Mouse (Mus musculus) adrenal gland, adult (tissue): ENCODE results near the gene Tspan18.

Source experiments
- DNase-seq, 2 experiments: peaks; one replicate each; pipeline ENCODE4 v3.0.0; 2022 to 2023; ENCODE audit warnings: low spot score in 1 of 2; ENCODE audit not compliant: inconsistent age in 2 of 2

Gene Tspan18

DNA sequence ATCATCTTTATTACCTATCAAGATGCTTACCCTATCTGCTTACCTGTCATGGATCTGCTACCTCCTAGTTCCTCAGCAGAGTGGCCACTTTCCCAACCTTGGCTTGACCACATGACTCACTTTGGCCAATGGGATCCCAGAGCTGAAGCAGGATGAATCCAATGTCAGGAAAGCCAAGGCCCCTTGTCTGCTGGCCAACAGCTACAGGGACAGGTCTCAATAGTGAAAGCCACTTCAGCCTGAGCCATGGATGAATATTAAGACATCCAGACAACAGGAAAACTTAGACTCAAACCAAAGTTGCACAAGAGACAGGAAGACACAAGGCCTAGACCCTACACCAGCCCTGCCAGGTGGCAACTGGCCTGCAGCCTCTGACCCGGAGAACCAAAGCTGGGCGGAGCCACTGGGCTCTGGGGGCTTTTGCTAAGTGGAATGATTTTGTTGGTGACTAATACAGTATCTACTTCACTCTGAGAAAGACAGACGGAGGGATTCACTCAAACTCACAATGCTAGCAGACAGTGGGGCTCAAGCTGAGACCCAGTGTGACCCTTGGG lies 65.5 kb downstream of the Tspan18 start:
- peak in 1 of 2 experiments; percentile 66 for DNase-seq

DNA sequence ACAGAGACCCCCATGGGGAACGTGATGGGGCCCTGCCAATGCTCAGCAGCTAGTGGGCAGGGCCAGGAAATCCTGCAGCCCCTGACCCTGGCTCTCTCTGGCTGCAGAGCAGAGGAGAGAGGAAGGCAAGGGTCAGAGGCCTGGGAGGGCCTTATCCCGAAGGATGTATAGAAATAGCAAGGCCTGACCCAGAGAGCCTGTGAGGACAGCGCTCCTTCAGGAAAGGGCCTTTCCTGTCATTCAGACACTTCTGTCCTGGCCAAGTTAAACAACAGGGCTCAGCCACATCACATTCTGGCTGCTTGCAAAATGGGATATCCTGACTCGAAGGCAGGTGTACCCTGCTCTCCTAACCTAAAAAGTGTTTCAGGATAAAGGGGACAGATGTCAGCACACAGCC lies 66.5 kb downstream of the Tspan18 start:
- peak; percentile 47 to 67 for DNase-seq

DNA sequence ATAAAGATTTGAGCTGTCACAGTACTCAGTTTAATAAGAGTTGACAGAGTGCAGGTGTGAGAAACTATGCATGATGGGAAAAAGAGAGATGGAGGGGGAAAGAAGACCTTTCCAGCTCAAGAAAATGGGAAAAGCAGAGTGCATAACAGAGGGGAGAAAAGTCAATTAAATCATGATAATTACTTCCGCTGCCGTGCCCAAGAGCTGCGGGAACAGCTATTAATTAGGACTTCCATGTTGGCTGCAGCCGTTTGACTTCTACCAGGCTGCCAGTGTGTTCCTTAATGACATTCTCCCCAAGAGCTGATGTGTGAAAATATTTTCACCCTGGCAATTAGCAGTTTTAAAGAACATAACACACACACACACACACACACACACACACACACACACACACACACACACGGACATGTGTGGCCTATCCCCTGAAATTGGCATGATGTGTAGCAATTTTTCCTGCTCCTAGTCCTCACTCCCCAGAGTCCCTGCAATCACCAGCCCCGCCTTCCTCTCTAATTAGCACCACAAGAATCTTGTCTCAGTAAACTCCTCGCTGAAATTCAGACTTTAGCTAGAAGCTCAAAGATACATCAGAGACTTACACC lies 67.6 kb downstream of the Tspan18 start:
- DNase-seq: no peak

DNA sequence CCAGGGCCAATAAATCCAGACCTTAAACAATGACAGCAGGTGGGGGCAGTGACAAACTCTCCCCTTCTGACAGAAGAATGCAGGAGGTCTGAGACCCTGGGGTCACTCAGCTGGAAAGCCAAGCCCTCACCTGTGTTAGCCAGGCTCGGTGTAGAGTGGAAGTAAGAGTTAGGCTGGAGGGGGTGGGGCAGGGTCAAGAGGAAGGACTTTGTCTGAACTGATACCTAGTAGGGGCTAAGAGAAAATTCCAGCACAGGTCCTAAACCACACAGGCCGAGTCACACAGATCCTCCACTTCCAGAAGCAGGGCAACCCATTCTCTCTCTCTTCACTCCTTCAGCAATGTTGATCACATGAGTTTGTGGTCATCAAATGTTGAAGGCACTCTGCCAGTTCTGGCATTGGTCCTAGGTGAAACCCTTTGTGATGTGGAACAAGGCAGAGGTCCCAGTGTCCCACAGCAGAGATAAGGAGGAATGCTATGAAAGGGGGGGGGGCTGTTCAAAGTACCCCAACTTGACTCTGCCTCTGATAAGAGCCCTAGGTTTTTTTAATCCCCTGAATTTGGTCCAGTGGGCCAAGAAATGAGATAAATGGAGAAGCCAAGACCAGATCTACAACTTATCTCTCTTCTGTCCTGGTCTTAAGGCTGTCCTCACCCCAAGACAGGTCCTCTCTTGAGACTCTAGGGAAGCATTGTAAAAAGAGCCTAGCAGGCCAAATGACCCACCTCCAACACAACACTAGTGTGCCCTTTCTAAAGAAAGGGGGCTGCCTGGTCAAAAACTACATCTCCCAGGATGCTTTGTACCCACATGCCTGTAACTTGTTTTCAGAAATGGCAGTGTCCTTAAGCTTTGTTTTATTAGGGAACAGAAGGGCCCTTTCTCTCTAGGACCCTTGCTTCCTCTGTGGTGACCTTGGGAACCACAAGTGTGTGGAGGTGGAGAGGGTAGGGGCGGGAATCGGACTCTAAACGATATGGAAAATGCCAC lies 71.7 kb downstream of the Tspan18 start:
- DNase-seq: peak in 1 of 2 experiments; percentile 75

DNA sequence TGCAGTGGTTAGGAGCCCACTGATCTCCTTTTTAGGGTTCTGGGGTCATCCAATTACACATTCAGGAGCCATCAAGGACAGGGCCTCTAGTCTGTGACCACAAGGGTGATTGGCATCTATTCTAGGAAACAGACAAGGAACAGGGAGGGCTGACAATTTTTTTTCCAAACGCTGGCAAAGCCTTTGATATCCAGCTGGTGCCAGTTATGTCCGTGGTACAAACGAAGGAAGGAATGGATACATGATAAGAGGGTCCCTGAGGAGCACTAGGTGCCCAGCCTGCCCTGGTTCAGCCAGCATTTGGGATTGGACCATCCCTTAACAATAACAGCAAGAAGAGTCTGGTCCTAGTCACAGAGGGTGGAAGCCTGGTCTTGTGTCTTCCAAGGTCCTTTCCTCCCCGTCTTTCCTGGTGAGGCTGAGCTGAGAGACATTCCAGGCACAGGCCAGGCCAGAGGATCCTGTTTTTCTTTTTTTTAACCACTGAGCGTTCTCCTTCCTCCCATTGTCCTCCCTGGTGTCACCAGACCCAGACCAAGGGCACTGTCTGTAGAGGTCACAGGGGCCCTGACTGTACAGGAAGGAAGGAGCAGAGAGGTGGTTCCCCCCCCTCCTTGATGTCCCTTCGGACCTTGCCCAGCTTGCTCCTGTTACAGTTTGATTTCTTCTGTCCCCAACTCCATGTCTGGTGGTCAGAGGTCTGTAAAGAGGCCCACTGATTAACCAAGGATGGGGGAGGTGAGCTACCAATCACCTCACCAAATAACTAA lies 72.6 kb downstream of the Tspan18 start:
- DNase-seq: peak in 1 of 2 experiments; percentile 74

DNA sequence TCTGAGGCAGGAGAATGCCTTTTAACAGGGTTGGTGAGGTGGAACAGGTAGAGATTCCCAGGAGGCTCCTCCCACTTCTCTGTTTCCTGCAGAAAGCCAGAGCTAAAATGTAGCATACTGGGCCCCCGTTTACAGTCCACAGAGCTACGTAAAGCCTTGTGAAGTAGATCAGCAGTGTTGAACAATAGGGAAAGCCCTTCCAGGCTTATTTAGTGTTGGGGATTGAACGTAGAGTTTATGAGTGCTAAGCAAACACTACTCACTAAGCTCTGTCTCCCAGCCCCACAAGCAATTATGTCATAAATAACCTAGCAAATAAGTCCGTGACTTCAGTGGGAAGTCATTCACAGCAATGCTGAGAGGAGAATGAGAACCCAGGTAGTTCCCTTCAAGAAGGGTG lies 76.7 kb downstream of the Tspan18 start:
- no peak for DNase-seq

DNA sequence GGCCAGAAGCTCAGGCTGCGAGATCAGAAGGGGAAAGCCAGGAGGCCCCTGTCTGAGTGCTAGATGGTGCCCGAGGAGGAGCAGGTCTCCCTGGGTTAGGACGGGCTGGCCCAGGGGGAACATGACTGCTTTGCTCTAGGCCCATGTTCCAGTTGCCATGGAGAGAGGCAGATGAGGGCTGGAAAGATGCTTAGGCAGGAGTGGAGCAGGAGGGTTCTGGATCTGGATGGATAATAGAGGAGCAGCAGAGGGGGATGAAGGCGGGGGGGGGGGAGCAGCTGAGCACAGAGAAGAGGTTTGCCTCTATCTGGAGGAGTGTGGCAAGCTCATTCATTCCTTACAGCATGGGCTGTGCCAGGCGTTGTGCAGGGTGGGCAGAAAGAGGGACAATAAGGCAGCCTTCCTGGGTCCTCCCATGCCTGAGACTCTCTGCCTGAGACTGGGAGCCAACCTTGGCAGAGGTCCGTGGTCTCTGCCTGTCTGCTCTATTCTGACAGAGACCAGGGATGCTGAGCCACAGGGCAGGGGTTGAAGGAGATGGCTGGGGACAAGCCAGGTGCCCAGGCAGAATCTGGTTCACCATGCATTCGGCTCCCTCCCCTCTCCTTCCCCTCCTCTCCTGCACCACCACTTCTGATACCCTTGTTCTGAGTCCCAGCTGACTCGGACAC lies 77.4 kb downstream of the Tspan18 start:
- no peak for DNase-seq

DNA sequence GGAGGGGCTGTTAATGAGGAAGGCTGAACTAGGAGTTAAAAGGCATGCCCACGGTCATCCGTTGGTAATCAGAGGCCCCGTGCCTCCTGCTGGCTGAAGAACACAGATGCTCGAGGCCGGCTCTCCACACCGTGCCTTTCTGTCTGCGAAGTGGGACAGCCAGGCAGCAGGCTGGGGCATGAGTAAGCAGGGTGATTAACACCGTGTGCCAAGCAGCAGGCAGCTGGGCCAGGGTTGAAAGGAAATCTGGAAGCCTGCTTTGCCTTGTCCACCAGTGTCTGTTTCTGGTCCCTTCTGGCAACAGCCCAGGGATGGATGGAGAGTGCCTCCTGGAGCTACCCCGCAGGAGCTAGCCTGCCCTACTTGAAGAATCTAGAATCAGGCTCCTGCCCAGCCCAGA lies 81.9 kb downstream of the Tspan18 start:
- peak; percentile 83 to 85 for DNase-seq

DNA sequence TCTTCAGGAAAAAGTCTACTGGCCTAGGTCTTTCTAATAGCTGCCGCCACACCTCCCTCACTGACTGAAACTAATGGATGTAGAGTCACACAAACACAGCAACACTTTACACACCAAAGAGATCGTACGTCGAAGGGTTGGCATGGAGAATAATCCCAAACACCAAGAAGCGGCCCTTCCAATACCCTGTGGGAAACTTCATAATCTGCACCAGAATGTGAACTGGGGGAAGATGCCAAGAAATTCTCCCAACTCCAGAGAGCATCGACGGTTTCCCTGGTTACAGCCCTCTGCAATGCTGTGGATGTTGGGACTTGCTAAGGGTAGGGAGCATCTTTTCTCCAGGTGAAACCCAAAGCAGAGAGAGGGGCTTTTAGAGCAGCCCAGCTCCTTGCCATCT lies 83.7 kb downstream of the Tspan18 start:
- DNase-seq: no peak

DNA sequence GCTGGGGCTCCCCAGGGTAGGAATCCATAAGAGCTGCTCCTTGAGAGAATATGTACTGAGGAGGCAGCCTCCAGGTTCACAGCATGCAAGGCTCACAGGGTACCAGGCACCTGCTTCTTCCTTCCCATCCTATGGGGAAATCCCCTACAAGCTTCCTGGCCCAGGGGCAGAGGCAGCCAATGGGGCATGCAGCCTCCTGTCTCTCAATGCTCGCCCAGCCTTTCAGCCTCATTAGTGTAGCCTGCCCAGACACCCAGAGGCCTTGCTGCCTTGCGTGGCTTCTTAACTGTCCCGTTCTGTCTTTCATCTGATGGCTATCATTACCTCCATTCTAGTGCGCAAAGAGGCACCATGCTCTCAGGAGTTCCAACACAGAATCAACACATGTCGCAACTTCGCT lies 85.2 kb downstream of the Tspan18 start:
- DNase-seq: no peak

DNA sequence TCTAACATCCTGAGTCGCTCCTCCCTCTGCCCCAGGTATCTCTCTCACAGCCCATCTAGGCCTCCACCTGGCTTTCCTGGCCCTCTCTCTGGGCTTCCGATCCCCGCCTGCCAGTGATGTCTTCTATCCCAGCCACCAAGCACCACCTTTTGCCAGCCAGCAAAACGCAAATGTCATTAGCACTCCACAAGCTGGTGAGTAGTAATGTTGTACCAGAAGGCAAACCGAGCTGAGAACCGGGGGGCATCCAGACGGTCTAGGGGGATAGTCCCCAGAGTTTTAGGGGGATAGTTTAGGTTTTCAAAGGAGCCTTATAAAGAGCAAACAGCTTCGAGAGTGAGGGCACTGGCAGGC lies 90.2 kb downstream of the Tspan18 start:
- no peak for DNase-seq

DNA sequence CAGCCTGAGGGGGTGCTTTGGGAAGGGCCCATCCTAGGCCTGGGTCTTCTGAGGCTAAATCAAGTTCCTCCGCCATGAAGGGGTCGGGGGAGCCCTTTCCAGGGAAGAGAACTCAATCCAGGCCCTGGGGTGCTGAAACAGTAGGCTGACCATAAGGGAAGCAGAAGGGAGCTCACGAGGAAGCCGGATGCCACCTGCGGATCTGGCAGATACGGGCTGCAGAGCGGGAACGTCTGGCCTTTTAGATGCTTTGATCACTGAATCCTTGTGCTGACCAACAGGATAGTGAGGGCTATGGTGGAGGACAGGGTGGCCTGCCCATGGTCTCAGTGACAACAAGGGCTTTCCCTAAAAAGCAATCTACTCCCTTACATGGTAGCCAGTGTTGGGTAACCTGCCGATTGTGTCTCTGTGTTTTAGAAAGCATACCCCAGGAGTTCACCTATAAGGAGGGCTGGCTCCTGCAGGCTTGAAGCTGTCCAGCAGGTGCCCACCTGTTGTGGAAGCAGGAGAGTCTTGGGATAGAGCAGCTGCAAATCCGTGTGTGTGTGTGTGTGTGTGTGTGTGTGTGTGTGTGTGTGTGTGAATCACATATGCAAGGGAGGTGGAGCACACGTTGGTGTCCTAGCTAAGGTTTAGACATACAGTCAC lies 90.7 kb downstream of the Tspan18 start:
- no peak for DNase-seq

DNA sequence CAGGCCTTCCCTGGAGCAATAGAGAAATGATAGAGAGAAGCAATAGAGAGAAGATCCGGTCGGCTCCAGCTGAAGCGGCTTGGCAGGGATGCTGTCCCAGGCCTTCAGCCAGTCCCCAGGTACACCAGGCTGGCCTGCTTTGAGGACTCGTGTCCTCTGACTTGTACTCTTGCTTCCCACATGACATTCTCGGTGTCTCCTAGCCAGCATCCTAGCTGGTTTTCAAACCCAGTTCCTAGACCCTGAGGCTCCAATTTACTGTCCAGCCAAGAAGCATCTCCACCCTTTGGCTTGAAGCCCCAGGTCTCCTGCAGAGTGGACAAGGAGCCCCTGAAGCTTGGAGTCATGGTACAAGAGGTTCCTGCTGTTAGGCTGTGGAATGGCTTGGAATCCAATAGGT lies 92.1 kb downstream of the Tspan18 start:
- DNase-seq: no peak

DNA sequence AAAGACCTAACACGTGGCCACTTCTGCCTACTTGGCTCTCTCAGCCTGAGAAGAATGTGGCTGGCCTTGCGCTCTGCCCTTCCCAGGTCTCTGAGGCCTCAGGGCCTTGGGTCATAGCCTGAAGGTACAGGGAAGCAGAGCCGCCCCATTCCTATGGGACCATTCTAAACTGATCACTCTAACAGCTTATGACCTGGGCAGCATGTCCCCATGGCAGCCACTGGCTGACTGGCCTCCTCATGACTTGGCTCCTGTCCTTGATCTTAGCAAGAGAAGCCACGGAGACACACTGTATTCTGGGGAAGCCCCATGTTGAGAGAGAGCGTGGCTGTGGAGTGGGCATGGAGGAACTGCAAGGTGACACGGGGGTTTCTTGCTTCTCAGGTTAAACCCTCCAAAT lies 95.4 kb downstream of the Tspan18 start:
- peak; percentile 59 to 76 for DNase-seq

DNA sequence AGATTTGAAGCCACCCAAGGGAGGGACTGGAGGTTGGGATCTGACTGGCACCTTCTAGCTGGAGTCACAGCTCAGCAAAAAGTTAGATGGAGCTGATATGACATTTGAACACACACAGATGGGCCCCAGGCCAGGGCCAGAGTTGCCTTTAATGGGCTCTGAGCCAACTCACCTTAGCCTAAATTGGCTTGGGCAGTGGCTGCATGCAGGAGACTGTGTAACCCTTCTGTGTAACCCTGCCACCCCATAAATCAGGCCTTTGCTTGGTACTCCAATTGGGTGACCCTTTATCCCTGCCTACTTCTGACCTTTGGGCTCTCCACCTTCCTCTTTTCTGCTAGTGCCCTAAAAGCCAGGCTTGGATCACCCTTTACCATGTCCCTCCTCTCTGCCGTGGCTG lies 97.2 kb downstream of the Tspan18 start:
- peak in 1 of 2 experiments; percentile 80 for DNase-seq

DNA sequence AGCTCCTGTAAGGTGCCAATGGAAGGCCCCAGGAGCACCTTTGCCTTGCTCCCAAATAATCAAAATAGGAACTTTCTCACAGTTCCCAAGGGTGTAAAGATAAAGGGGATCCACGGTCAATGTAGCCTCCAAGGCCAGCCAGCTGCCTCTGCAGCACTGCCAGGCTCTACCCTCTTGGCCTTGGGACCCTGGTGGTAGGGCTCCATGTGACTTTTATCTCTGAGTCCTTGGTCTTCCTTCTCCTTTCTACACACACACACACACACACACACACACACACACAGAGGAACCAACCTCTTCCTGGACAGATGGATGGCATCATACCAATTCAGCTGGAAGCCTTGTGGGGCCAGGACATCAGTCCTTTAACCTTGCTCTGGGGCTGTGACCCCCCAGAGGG lies 102.2 kb downstream of the Tspan18 start:
- peak; percentile 74 to 80 for DNase-seq

DNA sequence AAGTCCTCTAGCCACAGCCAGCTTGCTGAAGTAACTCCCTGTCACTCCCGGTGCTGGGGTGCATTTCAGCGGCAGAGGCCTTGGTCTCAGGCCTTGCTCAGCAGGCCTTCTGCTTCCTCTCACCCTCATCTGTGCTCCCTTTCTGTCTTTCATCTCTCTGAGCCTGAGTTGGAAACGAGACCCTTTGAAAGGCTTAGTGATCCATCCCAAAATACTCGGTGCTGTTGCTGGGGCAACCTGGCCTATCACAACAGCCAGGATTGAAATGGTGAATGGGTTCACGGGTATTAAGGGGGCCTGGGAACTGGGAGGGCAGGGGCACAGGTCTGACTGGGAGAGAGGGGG lies 105.9 kb downstream of the Tspan18 start:
- peak in 1 of 2 experiments; percentile 68 for DNase-seq

DNA sequence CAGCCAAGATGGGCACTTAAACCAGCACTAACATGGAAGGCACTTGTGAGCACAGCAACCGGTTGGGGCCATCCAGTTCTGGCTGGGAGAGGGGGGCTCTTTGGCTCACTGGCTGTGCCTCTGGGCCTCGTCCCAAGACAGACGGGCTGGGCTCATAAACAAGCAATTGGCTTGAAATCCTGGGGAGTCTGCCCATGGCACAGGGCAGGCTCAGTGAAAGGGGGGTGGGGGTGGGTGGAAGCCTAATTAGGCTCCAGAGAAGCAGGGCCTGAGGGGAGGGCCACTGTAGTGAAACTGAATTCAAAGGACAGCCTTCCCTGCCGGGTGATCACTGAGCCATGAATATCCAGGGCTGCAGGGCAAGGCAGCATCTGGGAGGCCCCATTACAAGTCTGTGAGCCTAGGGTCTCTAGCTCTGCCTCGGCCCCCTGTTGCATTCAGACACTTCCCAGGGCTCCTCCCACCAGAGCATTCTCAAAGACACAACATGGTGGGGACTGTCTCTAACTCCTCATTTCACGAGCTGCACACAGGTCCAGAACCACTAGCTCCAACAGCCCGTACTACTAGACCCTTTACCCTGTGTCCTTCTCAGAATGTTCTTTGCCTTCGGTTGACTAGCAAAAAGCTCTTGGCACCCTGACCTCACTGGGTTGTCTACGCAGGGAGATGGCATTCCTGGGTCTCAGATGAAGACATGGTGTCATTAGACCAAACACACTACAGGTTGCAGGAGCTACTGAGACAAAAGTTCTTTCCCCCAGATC lies 106.4 kb downstream of the Tspan18 start:
- DNase-seq: peak in 1 of 2 experiments; percentile 61
